Comparison of ENCODE assay signal across 14 mouse cellular contexts in genomic region chr1:121278370-121278769, GRCm38 (mm10).
"Had no signal": no experiment of that assay in that cellular context is flagged by ENCODE, and none has a peak within 500 bp of the region (broad histone marks: within the 10 kb centered on the region; RNA-seq: fewer than 3 reads in every experiment).

No protein-coding gene starts in this region.

- H3K9me3 ChIP-seq: kidney, embryonic 15.5 days; limb, embryonic 10.5 days; liver, embryonic 15.5 days; neural tube, embryonic 12.5 days had no signal

- H3K27me3 ChIP-seq: kidney, embryonic 15.5 days; liver, embryonic 15.5 days; neural tube, embryonic 12.5 days had no signal

- DNase-seq: kidney, postnatal 14 days; lung, adult 2 months; lung, postnatal 36 days; right cerebral cortex, postnatal 4 days; spleen, adult 18-20 months; thymus, adult 18-20 months; thymus, postnatal 14 days had no signal

- H3K4me2 ChIP-seq: kidney, embryonic 15.5 days; liver, embryonic 11.5 days; liver, embryonic 15.5 days; neural tube, embryonic 12.5 days had no signal

- H3K9ac ChIP-seq: kidney, embryonic 15.5 days; liver, embryonic 15.5 days; neural tube, embryonic 12.5 days had no signal

- H3K27ac ChIP-seq: kidney, embryonic 15.5 days; left cerebral cortex, adult 2 months; limb, embryonic 10.5 days; liver, embryonic 15.5 days; neural tube, embryonic 12.5 days had no signal

- H3K36me3 ChIP-seq: kidney, embryonic 15.5 days; limb, embryonic 10.5 days; liver, embryonic 15.5 days; neural tube, embryonic 12.5 days had no signal

- ATAC-seq: lung, postnatal 0 days had no signal

- H3K4me1 ChIP-seq: kidney, embryonic 15.5 days; limb, embryonic 10.5 days; liver, embryonic 15.5 days; neural tube, embryonic 12.5 days had no signal

- H3K4me3 ChIP-seq: kidney, embryonic 15.5 days; left cerebral cortex, adult 2 months; limb, embryonic 10.5 days; liver, embryonic 15.5 days; neural tube, embryonic 12.5 days had no signal
